Mouse (Mus musculus) forebrain, embryonic 15.5 days (tissue): Measurements from ENCODE around the gene Pou3f1. TPM values are rescaled to one million over a fixed set of nuclear protein-coding genes. Genes with fewer than 3 reads are reported as not detected.

Experiments
- ATAC-seq: fragments of 200-750 bp; cut with Nextera tagmentation; replicated peaks from 2 replicates; pipeline ENCODE4 v1.8.0; 2017; ENCODE audit warnings: mild to moderate bottlenecking, moderate TSS enrichment, moderate library complexity
- H3K27ac ChIP-seq: fragments of 300-500 bp; sonication (generic); replicated peaks from 2 replicates; pipeline ENCODE4 v1.5.1; 2015; ENCODE audit warnings: mild to moderate bottlenecking, inconsistent platforms
- H3K27me3 ChIP-seq: fragments of 300-500 bp; sonication (generic); 2 replicates; pipeline ENCODE4 v1.6.1; 2015; ENCODE audit warnings: inconsistent platforms
- H3K36me3 ChIP-seq: fragments of 300-500 bp; sonication (generic); 2 replicates; pipeline ENCODE4 v1.6.1; 2015; ENCODE audit warnings: mild to moderate bottlenecking, inconsistent platforms
- H3K4me1 ChIP-seq: fragments of 300-500 bp; sonication (generic); 2 replicates; pipeline ENCODE4 v1.6.1; 2015; ENCODE audit warnings: inconsistent platforms
- H3K4me2 ChIP-seq: fragments of 300-500 bp; sonication (generic); replicated peaks from 2 replicates; pipeline ENCODE4 v1.6.1; 2015; ENCODE audit warnings: mild to moderate bottlenecking, inconsistent platforms
- H3K4me3 ChIP-seq: fragments of 300-500 bp; sonication (generic); 2 replicates; pipeline ENCODE4 v1.5.1; 2015; ENCODE audit warnings: mild to moderate bottlenecking, inconsistent platforms
- H3K9ac ChIP-seq: fragments of 300-500 bp; sonication (generic); replicated peaks from 2 replicates; pipeline ENCODE4 v1.6.1; 2015; ENCODE audit warnings: mild to moderate bottlenecking, inconsistent platforms
- H3K9me3 ChIP-seq: fragments of 300-500 bp; sonication (generic); 2 replicates; pipeline ENCODE4 v1.6.1; 2016; ENCODE audit warnings: inconsistent platforms
- WGBS: fragments of 180-500 bp; shearing (Covaris S2); methylation state at CpG from one replicate; pipeline ENCODE4 v1.1.7; 2015; ENCODE audit warnings: mixed read lengths; 5-methylcytosine and 5-hydroxymethylcytosine counted together
- polyA plus RNA-seq: library from polyadenylated mRNA; unstranded; fragments of >200 nt; fragmentation: Nextera tagmentation; extraction: Ambion mirVana; gene quantifications from 2 replicates; pipeline ENCODE4 v1.2.1, GENCODE M21; 2015

Pou3f1 gene
- 21.5 and 21.8 TPM in 2 replicates for polyA plus RNA-seq

DNA sequence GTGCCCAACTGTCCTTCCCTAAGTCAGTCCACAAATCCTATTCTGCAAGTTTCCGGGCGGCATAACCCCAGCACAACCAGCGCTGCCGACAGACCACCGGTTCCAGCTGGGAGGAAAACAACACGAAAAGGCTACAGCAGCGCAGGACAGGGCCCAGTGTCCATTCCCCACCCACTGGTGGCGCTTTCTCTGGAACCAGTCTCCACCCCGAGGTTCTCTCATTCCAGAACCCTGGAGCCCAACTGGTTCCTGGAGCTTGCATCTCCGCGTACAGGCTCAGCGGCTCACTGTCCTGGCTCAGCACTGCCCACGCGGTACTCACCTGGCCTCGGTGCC lies at the start of gene Pou3f1:
Gene Pou3f1, plus strand, starts transcription at position 290 of the 336 bp plus-strand sequence.
- Histone ChIP-seq H3K36me3 (no peaks in the 10 kb centered on the region), H3K4me2 (peak within 1 kb of the TSS; percentile 93), H3K27ac (peak within 1 kb of the TSS; percentile 69), H3K9me3 (no peaks in the 10 kb centered on the region), H3K27me3 (peaks cover 41% of the 10 kb centered on the region), H3K9ac (peak within 1 kb of the TSS; percentile 60), H3K4me3 (peak within 1 kb of the TSS; percentile 77), H3K4me1 (peaks cover 59% of the 10 kb centered on the region)
- ATAC-seq = no peak
- WGBS = under 1% methylated on average over 15 of the region's 15 CpGs

- Histone ChIP-seq H3K36me3 (no peaks in the 10 kb centered on the region), H3K9me3 (no peaks in the 10 kb centered on the region), H3K4me1 (peaks cover 19% of the 10 kb centered on the region), H3K27ac (peak overlapping the region; percentile 42), H3K27me3 (peaks cover 6% of the 10 kb centered on the region; the same call in 1 of the 2 replicates), H3K9ac (no peak overlapping the region), H3K4me3 (no peak overlapping the region), H3K4me2 (no peak overlapping the region)
- 55% methylated on average over 8 of the region's 8 CpGs for WGBS
- ATAC-seq = peak; percentile 82
Measured at GRCm38 (mm10) chr4:124607166-124607565, 49.4 kb upstream of the Pou3f1 start.

DNA sequence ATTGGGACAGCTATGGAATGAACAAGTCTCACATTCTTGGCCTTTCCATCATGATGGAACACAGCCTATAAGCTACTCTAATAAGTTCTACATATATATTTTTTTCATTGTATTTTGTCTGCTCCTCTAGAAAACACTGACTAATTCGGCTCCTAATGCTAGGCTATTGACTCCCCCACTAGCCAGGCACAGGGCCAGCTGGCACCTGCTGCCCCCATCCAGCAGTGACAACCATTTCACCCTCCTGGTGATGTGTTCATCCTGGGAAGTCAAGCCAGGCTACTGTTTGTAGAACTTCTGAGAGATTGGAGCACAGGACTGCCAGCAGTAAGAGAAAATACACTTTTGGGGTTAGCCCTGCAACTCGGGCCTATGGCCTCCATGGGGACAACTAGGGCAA lies 46.5 kb upstream of the Pou3f1 start:
- Histone ChIP-seq H3K9me3 (no peaks in the 10 kb centered on the region), H3K9ac (no peak overlapping the region), H3K4me1 (peaks cover 22% of the 10 kb centered on the region), H3K4me2 (no peak overlapping the region), H3K4me3 (no peak overlapping the region), H3K36me3 (no peaks in the 10 kb centered on the region), H3K27me3 (no peaks in the 10 kb centered on the region), H3K27ac (no peak overlapping the region)
- WGBS = 59% methylated on average over 2 of the region's 2 CpGs
- no peak for ATAC-seq

DNA sequence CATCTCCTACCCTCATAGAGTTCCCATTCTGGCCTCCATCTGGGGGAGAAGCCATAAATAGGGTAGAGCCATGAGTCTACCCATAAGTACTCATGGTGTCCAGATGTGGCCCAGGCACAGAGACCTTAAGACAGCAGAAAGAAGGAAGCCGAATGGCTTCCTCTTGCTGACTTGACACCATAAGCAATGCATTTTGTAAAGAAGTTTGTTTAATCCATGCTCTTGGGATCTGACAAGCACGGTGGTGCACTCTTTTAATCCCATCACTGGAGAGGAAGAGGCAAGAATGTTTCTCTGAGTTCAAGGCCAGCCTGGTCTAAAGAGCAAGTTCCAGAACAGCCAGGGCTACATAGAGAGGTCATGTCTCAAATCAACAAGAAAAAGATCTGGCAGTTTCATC lies 45.9 kb upstream of the Pou3f1 start, which contains the start of gene 3100002H09Rik:
Gene 3100002H09Rik, minus strand, starts transcription at position 101 of the 400 bp plus-strand sequence.
- H3K4me3 ChIP-seq = no peak within 1 kb of the TSS
- no peaks in the 10 kb centered on the region for H3K9me3 ChIP-seq
- no peaks in the 10 kb centered on the region for H3K27me3 ChIP-seq
- no peak within 1 kb of the TSS for H3K9ac ChIP-seq
- WGBS = 88% methylated on average over 2 of the region's 2 CpGs
- H3K4me2 ChIP-seq = no peak within 1 kb of the TSS
- no peak within 1 kb of the TSS for H3K27ac ChIP-seq
- no peaks in the 10 kb centered on the region for H3K36me3 ChIP-seq
- ATAC-seq = no peak
- peaks cover 29% of the 10 kb centered on the region for H3K4me1 ChIP-seq

DNA sequence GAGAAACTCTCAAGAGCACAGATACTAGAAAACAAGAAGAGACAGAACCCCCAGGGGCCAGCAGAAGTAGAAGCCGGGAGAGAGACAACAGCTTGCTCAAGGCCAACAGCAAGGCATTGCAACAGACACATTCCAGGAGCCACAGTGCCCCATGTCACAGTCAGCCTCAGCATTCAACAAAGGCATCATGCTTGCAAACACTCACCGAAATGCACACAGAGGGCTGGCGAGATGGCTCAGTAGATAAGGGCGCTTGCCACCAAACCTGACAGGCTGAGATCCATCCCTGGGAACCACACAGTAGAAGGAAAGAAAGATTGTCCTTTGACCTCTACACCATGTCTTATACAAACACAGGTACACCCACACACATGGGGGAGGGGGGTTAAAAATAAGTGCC lies 44.8 kb upstream of the Pou3f1 start:
- peaks cover 32% of the 10 kb centered on the region for H3K4me1 ChIP-seq
- no peaks in the 10 kb centered on the region for H3K36me3 ChIP-seq
- ATAC-seq = no peak
- 85% methylated on average over 4 of the region's 4 CpGs for WGBS
- no peaks in the 10 kb centered on the region for H3K9me3 ChIP-seq
- H3K4me2 ChIP-seq = no peak overlapping the region
- H3K4me3 ChIP-seq = no peak overlapping the region
- no peak overlapping the region for H3K27ac ChIP-seq
- H3K9ac ChIP-seq = no peak overlapping the region
- no peaks in the 10 kb centered on the region for H3K27me3 ChIP-seq

GRCm38 (mm10) chr4:124614189-124614588 lies 42.4 kb upstream of the Pou3f1 start:
- no peak overlapping the region for H3K9ac ChIP-seq
- 0% methylated on average over 1 of the region's 1 CpGs for WGBS
- no peak overlapping the region for H3K27ac ChIP-seq
- H3K9me3 ChIP-seq = no peaks in the 10 kb centered on the region
- H3K27me3 ChIP-seq = no peaks in the 10 kb centered on the region
- H3K36me3 ChIP-seq = no peaks in the 10 kb centered on the region
- H3K4me2 ChIP-seq = no peak overlapping the region
- ATAC-seq = no peak
- H3K4me1 ChIP-seq = peaks cover 29% of the 10 kb centered on the region
- no peak overlapping the region for H3K4me3 ChIP-seq

- ATAC-seq = 0 out of 2 replicates have a peak, but pooled peaks have one; percentile 27
- H3K4me2 ChIP-seq = no peak overlapping the region
- H3K36me3 ChIP-seq = no peaks in the 10 kb centered on the region
- H3K27ac ChIP-seq = peak overlapping the region; percentile 70
- H3K27me3 ChIP-seq = no peaks in the 10 kb centered on the region
- peaks cover 25% of the 10 kb centered on the region for H3K4me1 ChIP-seq
- no peak overlapping the region for H3K4me3 ChIP-seq
- no peaks in the 10 kb centered on the region for H3K9me3 ChIP-seq
- no peak overlapping the region for H3K9ac ChIP-seq
- WGBS = 31% methylated on average over 14 of the region's 14 CpGs
Measured at GRCm38 (mm10) chr4:124615406-124615960, 41.1 kb upstream of the Pou3f1 start.

DNA sequence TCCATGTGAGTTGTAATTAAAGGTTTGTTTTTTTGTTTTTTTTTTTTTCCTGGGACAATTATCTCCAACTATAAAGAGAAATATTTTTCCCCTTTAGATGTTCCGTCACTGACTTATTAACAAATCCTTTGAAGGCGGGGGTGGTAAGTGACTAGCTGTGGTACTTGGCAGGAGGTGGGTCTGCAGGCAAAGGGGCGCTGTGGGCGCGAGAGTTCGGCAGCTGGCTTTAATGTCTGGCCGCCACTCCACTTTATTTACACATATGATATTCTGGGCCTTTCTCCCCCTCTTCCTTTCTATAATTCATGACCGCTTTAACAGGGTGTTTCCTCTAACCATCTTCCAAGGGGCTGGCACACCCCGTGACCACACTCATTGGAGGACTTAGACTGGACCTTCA lies 40.6 kb upstream of the Pou3f1 start:
- Histone ChIP-seq H3K4me1 (peaks cover 25% of the 10 kb centered on the region), H3K27me3 (no peaks in the 10 kb centered on the region), H3K9ac (no peak overlapping the region), H3K36me3 (no peaks in the 10 kb centered on the region), H3K4me2 (no peak overlapping the region), H3K4me3 (no peak overlapping the region), H3K27ac (peak overlapping the region; percentile 70; the same call in 1 of the 2 replicates), H3K9me3 (no peaks in the 10 kb centered on the region)
- ATAC-seq = no peak
- 54% methylated on average over 9 of the region's 9 CpGs for WGBS

GRCm38 (mm10) chr4:124616636-124617035 lies 40.0 kb upstream of the Pou3f1 start:
- H3K27ac ChIP-seq = no peak overlapping the region
- H3K4me1 ChIP-seq = peaks cover 32% of the 10 kb centered on the region
- H3K36me3 ChIP-seq = no peaks in the 10 kb centered on the region
- no peaks in the 10 kb centered on the region for H3K27me3 ChIP-seq
- ATAC-seq = no peak
- H3K4me2 ChIP-seq = no peak overlapping the region
- no peak overlapping the region for H3K4me3 ChIP-seq
- no peaks in the 10 kb centered on the region for H3K9me3 ChIP-seq
- H3K9ac ChIP-seq = no peak overlapping the region
- WGBS = 67% methylated on average over 1 of the region's 1 CpGs

DNA sequence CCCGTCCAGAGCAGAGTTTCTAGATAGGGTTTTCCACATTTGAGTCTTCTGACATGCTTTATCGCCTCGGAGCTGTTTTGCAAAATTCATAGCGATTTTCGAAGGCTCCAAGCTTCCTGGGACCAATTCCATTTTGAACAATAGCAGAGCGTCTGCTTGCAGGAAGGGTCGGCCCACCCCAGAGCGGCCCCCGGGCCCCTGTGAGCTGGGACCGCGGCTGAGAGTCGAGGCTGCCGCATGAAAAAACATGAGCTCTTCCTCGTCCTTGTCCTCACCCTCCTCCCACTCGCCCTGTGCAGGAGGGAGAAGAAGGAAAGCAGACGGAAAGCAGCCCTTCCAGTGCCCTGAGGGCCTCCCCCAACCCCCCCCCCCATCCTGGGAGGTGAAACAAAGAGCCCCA lies 38.0 kb upstream of the Pou3f1 start:
- Histone ChIP-seq H3K27me3 (no peaks in the 10 kb centered on the region), H3K36me3 (no peaks in the 10 kb centered on the region), H3K27ac (no peak overlapping the region), H3K4me2 (no peak overlapping the region), H3K9me3 (no peaks in the 10 kb centered on the region), H3K4me1 (peaks cover 38% of the 10 kb centered on the region), H3K9ac (no peak overlapping the region), H3K4me3 (no peak overlapping the region)
- ATAC-seq = no peak
- WGBS = 10% methylated on average over 16 of the region's 16 CpGs

- H3K4me1 ChIP-seq = peaks cover 39% of the 10 kb centered on the region
- 50% methylated on average over 11 of the region's 11 CpGs for WGBS
Measured at GRCm38 (mm10) chr4:124621406-124621805, 35.2 kb upstream of the Pou3f1 start.

DNA sequence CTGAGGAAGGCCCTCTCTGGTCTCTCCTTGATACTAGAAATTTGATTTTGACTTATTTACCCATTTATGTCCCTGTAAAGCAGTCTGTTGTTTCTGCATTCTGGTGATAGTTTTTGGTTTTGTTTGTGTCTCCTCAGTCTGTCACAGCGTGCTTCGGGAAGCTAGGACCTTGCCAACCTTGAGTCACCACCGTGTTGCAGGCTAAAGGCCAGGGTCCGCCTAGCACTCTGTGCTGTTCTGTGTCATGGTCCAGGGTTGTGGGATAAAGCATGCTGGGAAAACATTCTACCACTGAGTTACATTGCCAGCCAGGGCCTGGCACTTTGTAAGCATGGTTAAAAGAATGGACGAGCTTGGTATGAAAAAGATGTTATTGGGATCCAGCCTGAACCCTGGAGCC lies 34.0 kb upstream of the Pou3f1 start:
- Histone ChIP-seq H3K27me3 (no peaks in the 10 kb centered on the region), H3K4me3 (no peak overlapping the region), H3K4me1 (peaks cover 42% of the 10 kb centered on the region), H3K27ac (no peak overlapping the region), H3K9ac (no peak overlapping the region), H3K4me2 (no peak overlapping the region), H3K36me3 (no peaks in the 10 kb centered on the region), H3K9me3 (no peaks in the 10 kb centered on the region)
- WGBS = 83% methylated on average over 5 of the region's 5 CpGs
- ATAC-seq = no peak

More at GRCm38 (mm10) chr4:124621406-124621805, 35.2 kb upstream of the Pou3f1 start:
- H3K9me3 ChIP-seq = no peaks in the 10 kb centered on the region
- no peak overlapping the region for H3K9ac ChIP-seq
- H3K4me2 ChIP-seq = no peak overlapping the region
- no peak overlapping the region for H3K4me3 ChIP-seq
- H3K36me3 ChIP-seq = no peaks in the 10 kb centered on the region
- no peaks in the 10 kb centered on the region for H3K27me3 ChIP-seq
- peak; percentile 49 for ATAC-seq
- 0 out of 2 replicates have a peak overlapping the region, but pooled peaks have one; percentile 17 for H3K27ac ChIP-seq

DNA sequence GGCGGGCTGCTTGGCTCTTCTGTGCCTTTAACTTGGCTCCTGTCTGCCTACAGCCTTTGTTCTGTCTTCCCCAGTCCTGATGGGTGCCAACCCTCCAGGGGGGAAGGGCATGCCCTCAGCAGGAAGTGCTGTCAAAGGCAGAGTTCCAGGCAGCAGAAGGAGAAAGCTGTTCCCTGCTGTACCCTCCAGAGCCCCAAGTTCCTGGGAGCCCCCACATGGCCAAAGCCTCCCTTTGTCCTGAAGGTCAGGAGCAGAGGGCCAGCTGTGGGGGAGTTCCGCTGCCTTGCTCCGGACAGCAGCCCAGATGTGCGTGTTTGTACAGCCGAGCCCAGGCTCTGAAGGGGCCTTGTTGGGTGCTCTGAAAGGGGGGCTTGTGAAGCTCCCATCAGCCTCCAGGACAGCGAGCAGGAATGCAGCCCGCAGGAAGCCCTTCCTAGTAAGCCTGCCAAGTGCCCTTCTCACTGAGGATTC lies 32.5 kb upstream of the Pou3f1 start:
- Histone ChIP-seq H3K36me3 (no peaks in the 10 kb centered on the region), H3K4me1 (peaks cover 36% of the 10 kb centered on the region), H3K27ac (peak overlapping the region; percentile 32), H3K4me2 (no peak overlapping the region), H3K4me3 (no peak overlapping the region), H3K9ac (no peak overlapping the region), H3K27me3 (no peaks in the 10 kb centered on the region), H3K9me3 (no peaks in the 10 kb centered on the region)
- WGBS = 27% methylated on average over 7 of the region's 7 CpGs
- 0 out of 2 replicates have a peak, but pooled peaks have one; percentile 26 for ATAC-seq
